Comparison of ENCODE assay signal across 7 mouse cellular contexts in genomic region chr9:108578545-108579343, GRCm38 (mm10). TPM values are rescaled to one million over a fixed set of nuclear protein-coding genes. Genes with fewer than 3 reads are reported as not detected.
A peak's percentile ranks its signal among the peaks of the same experiment; 100 is the strongest.
DNase-seq lines count a peak whose midpoint lies in the region; ATAC-seq lines count a peak whose summit lies in the region.

Wdr6 (minus strand) TSS chr9:108578739.

- H3K4me2 ChIP-seq in embryonic facial prominence, embryonic 11.5 days (ENCODE audit: low read depth, low read length) = peak within 1 kb of the TSS; percentile 74
- H3K4me2 ChIP-seq in midbrain, embryonic 13.5 days (replicated peaks) = peak within 1 kb of the TSS; percentile 97

- H3K4me3 ChIP-seq in embryonic facial prominence, embryonic 11.5 days (ENCODE audit: low read depth, low read length) = peak within 1 kb of the TSS; percentile 92
- peak within 1 kb of the TSS; percentile 88 for H3K4me3 ChIP-seq in limb, embryonic 10.5 days
- peak within 1 kb of the TSS; percentile 80 for H3K4me3 ChIP-seq in midbrain, embryonic 13.5 days (replicated peaks)

- peak within 1 kb of the TSS; percentile 86 for H3K27ac ChIP-seq in embryonic facial prominence, embryonic 11.5 days (replicated peaks; ENCODE audit: low read depth, low read length)
- peak within 1 kb of the TSS; percentile 99 for H3K27ac ChIP-seq in limb, embryonic 10.5 days
- H3K27ac ChIP-seq in midbrain, embryonic 13.5 days = peak within 1 kb of the TSS; percentile 97

- ATAC-seq in embryonic facial prominence, embryonic 11.5 days (replicated peaks; ENCODE audit: insufficient number of reproducible peaks, low FRiP score, low TSS enrichment, low read depth) = peak; percentile 93
- peak; percentile 87 for ATAC-seq in granulocyte monocyte progenitor cell, adult 5-6 weeks (replicated peaks; ENCODE audit: poor library complexity, severe bottlenecking)
- ATAC-seq in midbrain, embryonic 13.5 days = peak; percentile 97

- peaks cover 6% of the 10 kb centered on the region for H3K36me3 ChIP-seq in embryonic facial prominence, embryonic 11.5 days (replicated peaks; ENCODE audit: control insufficient read depth, insufficient read depth, low read depth, low read length)
- peaks cover 36% of the 10 kb centered on the region for H3K36me3 ChIP-seq in limb, embryonic 10.5 days
- peaks cover 46% of the 10 kb centered on the region for H3K36me3 ChIP-seq in midbrain, embryonic 13.5 days

- H3K9ac ChIP-seq in embryonic facial prominence, embryonic 11.5 days (replicated peaks; ENCODE audit: low read length) = peak within 1 kb of the TSS; percentile 77
- peak within 1 kb of the TSS; percentile 92 for H3K9ac ChIP-seq in midbrain, embryonic 13.5 days (replicated peaks)

- H3K9me3 ChIP-seq in embryonic facial prominence, embryonic 11.5 days (replicated peaks; ENCODE audit: control insufficient read depth, low read length) = no peaks in the 10 kb centered on the region
- H3K9me3 ChIP-seq in limb, embryonic 10.5 days (replicated peaks) = no peaks in the 10 kb centered on the region
- H3K9me3 ChIP-seq in midbrain, embryonic 13.5 days = no peaks in the 10 kb centered on the region

- 5% methylated on average over 51 of the region's 51 CpGs for WGBS in embryonic facial prominence, embryonic 11.5 days
- 7% methylated on average over 51 of the region's 51 CpGs for whole genome bisulfite sequencing in limb, embryonic 10.5 days
- WGBS in midbrain, embryonic 13.5 days = 4% methylated on average over 49 of the region's 51 CpGs

- peak; percentile 97 for DNase-seq in adrenal gland, postnatal 14 days
- DNase-seq in embryonic facial prominence, embryonic 11.5 days (ENCODE audit: low spot score) = peak; percentile 98
- peak; percentile 97 for DNase-seq in kidney, adult 11 months
- peak; percentile 95 for DNase-seq in limb, embryonic 10.5 days (ENCODE audit: low spot score)
- DNase-seq in spleen, adult 18-20 months = peak; percentile 81 to 90

- no peaks in the 10 kb centered on the region for H3K27me3 ChIP-seq in embryonic facial prominence, embryonic 11.5 days (ENCODE audit: control insufficient read depth, insufficient read depth, low read length)
- no peaks in the 10 kb centered on the region for H3K27me3 ChIP-seq in limb, embryonic 10.5 days (ENCODE audit: low read depth, poor library complexity, severe bottlenecking)
- H3K27me3 ChIP-seq in midbrain, embryonic 13.5 days = 0 out of 2 replicates have a peak, but pooled peaks cover 2% of the 10 kb centered on the region

- peaks cover 10% of the 10 kb centered on the region for H3K4me1 ChIP-seq in embryonic facial prominence, embryonic 11.5 days (ENCODE audit: control insufficient read depth, insufficient read depth, low read length)
- peaks cover 54% of the 10 kb centered on the region for H3K4me1 ChIP-seq in limb, embryonic 10.5 days
- H3K4me1 ChIP-seq in midbrain, embryonic 13.5 days (replicated peaks) = peaks cover 58% of the 10 kb centered on the region

RNA-seq across cellular contexts. Expression of gene Wdr6, which starts in this region (rescaled TPM):
- total RNA-seq in adrenal gland, postnatal 14 days (2021) = 91.0 and 102 TPM in 2 replicates
- 118 and 130 TPM in 2 replicates for polyA plus RNA-seq in embryonic facial prominence, embryonic 11.5 days (2014; fragmentation: Nextera tagmentation; extraction: Ambion mirVana)
- total RNA-seq in granulocyte monocyte progenitor cell, adult 5-6 weeks (2014; fragmentation: Nextera tagmentation) = 18.1 and 19.3 TPM in 2 replicates
- total RNA-seq in granulocyte monocyte progenitor cell, adult 5-6 weeks (2017) = 14.7 and 18.0 TPM in 2 replicates
- 165 and 236 TPM in 2 replicates for polyA plus RNA-seq in limb, embryonic 10.5 days (2016; fragmentation: Nextera tagmentation; extraction: Ambion mirVana)
- polyA plus RNA-seq in midbrain, embryonic 13.5 days (2015; fragmentation: Nextera tagmentation; extraction: Ambion mirVana) = 364 and 380 TPM in 2 replicates

Comparison
In these comparisons a context has a peak if more than half of its experiments do, and no peak if none do; other contexts are left out.
1. Peak in every context shown above with its lines: DNase-seq, ATAC-seq, H3K4me3 ChIP-seq and H3K27ac ChIP-seq.